Mouse (Mus musculus): ENCODE measurements around the gene Nat8f5. TPM values are rescaled to one million over a fixed set of nuclear protein-coding genes. Genes with fewer than 3 reads are reported as not detected.
"Not testable (repeated sequence)": the region's sequence is repeated elsewhere in the genome, so short reads cannot be mapped to it uniquely, and the experiment has no call there.

Nat8f5 gene
- not detected in 2 replicates for total RNA-seq (2014; rRNA removed; ENCODE audit: low replicate concordance)
- polyA plus RNA-seq (2015; fragmentation: Nextera tagmentation; extraction: Ambion mirVana), result not detected in 2 replicates

DNA sequence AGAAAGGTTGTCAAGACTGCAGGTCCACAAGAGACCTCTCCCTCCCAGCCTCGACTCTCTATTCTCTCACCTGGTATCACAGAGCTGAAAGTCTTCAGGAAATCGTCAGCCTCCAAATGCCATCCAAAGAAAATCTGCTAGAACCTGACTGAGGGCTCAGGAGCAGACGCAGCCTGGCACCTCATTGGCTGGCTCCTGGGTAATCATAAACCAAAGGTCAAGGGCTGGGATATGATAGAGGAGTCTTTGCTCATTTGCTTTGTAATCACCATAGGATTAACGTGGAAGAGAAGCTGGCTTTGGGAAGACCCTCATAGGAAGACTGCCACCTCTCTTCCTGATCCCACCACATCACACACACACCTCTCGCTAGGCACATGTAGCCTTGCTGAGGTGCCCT is at the start of gene Nat8f5, which contains the start of gene Nat8f6:
TSS of gene Nat8f5 (minus strand) at position 136 of the 400 bp plus-strand sequence.
TSS of gene Nat8f6 (minus strand) at position 118 of the 400 bp plus-strand sequence.
- H3K9me3 ChIP-seq (replicated peaks; ENCODE audit: control insufficient read depth, low read length), result 0 out of 2 replicates have a peak, but pooled peaks cover 4% of the 10 kb centered on the region
- H3K4me2 ChIP-seq (ENCODE audit: low read depth, low read length), result no peak within 1 kb of the TSS
- H3K27ac ChIP-seq (ENCODE audit: low read depth), result no peak within 1 kb of the TSS
- no peaks in the 10 kb centered on the region for H3K36me3 ChIP-seq (replicated peaks; ENCODE audit: control insufficient read depth, insufficient read depth, low read length)
- no peaks in the 10 kb centered on the region for H3K4me1 ChIP-seq (ENCODE audit: control insufficient read depth, insufficient read depth)
- no peak within 1 kb of the TSS for H3K9ac ChIP-seq (replicated peaks; ENCODE audit: low read depth, low read length)
- 77% methylated on average over 5 of the region's 5 CpGs for WGBS
- no peak for TF ChIP-seq CTCF (IDR thresholded peaks at IDR 0.05; ENCODE audit: low read depth)
- no peaks in the 10 kb centered on the region for H3K27me3 ChIP-seq (ENCODE audit: control insufficient read depth, insufficient read depth, low read length)
- ATAC-seq (ENCODE audit: insufficient read depth, low read depth), result no peak
- no peak for DNase-seq (ENCODE audit: low spot score)
- no peak within 1 kb of the TSS for H3K4me3 ChIP-seq (ENCODE audit: low read depth, low read length)

DNA sequence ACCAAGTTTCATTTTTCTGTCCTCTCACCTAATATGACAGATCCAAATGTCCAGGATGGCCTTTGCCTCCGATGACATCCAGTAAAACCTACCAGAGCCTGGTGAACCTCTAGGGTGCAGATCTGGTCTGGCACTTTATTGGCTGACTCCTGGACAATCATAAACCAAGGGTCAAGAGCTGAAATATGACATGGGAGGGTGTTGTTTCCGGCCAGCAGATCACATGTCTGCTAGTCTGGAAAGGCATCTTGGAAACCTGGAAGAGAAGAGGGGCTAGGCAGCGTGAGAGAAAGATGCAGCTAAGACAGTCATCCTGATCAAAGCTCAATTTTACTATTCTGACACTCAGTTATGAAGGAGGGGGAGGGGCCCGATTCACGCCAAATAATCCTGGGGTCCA is 48.2 kb upstream of the Nat8f5 start, which contains the start of gene Nat8f2:
TSS of gene Nat8f2 (minus strand) at position 153 of the 400 bp plus-strand sequence.
- DNase-seq (ENCODE audit: low spot score); H3K36me3 ChIP-seq (replicated peaks; ENCODE audit: control insufficient read depth, insufficient read depth, low read length); H3K4me3 ChIP-seq (ENCODE audit: low read depth, low read length); H3K9ac ChIP-seq (replicated peaks; ENCODE audit: low read depth, low read length); ATAC-seq (ENCODE audit: insufficient read depth, low read depth); H3K4me2 ChIP-seq (ENCODE audit: low read depth, low read length); H3K27ac ChIP-seq (ENCODE audit: low read depth); H3K27me3 ChIP-seq (ENCODE audit: control insufficient read depth, insufficient read depth, low read length); H3K4me1 ChIP-seq (ENCODE audit: control insufficient read depth, insufficient read depth); H3K9me3 ChIP-seq (replicated peaks; ENCODE audit: control insufficient read depth, low read length): not testable (repeated sequence)
- WGBS, result 71% methylated on average over 5 of the region's 5 CpGs

GRCm38 (mm10) chr6:85867726-85868690 is 47.2 kb upstream of the Nat8f5 start:
- Histone ChIP-seq H3K4me1 (ENCODE audit: control insufficient read depth, insufficient read depth) (no peaks in the 10 kb centered on the region), H3K36me3 (replicated peaks; ENCODE audit: control insufficient read depth, insufficient read depth, low read length) (no peaks in the 10 kb centered on the region), H3K27me3 (ENCODE audit: control insufficient read depth, insufficient read depth, low read length) (no peaks in the 10 kb centered on the region), H3K9ac (replicated peaks; ENCODE audit: low read depth, low read length) (no peak overlapping the region), H3K9me3 (replicated peaks; ENCODE audit: control insufficient read depth, low read length) (no peaks in the 10 kb centered on the region), H3K4me3 (ENCODE audit: low read depth, low read length) (no peak overlapping the region), H3K27ac (ENCODE audit: low read depth) (no peak overlapping the region), H3K4me2 (ENCODE audit: low read depth, low read length) (no peak overlapping the region)
- WGBS, result 55% methylated on average over 8 of the region's 8 CpGs
- ATAC-seq (ENCODE audit: insufficient read depth, low read depth) (no peak), DNase-seq (ENCODE audit: low spot score) (no peak)
- TF ChIP-seq EP300 (IDR thresholded peaks at IDR 0.05; ENCODE audit: low read depth) (no peak), CTCF (IDR thresholded peaks at IDR 0.05; ENCODE audit: low read depth) (no peak)

DNA sequence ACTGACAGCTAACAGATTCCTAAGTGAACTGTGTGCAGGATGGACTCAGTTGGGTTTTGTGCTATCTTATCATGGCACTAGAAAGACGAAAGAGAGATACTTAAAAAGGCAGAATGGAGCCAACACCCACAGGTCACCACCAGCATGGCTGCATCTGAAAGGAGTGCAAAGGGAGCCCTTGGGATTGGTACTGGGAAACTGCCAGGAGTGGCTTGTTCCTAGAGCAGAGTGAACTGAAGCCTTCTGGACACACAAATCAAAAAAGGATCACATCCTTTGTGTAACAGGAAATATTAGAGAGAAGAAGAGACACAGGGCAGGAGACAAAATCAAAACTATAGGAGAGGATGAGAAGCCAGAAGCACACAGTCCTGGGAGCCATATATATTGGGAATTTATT is 46.2 kb upstream of the Nat8f5 start:
- H3K27ac ChIP-seq (ENCODE audit: low read depth); H3K9me3 ChIP-seq (replicated peaks; ENCODE audit: control insufficient read depth, low read length); H3K27me3 ChIP-seq (ENCODE audit: control insufficient read depth, insufficient read depth, low read length); H3K4me3 ChIP-seq (ENCODE audit: low read depth, low read length); DNase-seq (ENCODE audit: low spot score); H3K4me1 ChIP-seq (ENCODE audit: control insufficient read depth, insufficient read depth); ATAC-seq (ENCODE audit: insufficient read depth, low read depth); H3K36me3 ChIP-seq (replicated peaks; ENCODE audit: control insufficient read depth, insufficient read depth, low read length); H3K9ac ChIP-seq (replicated peaks; ENCODE audit: low read depth, low read length); H3K4me2 ChIP-seq (ENCODE audit: low read depth, low read length): not testable (repeated sequence)
- 20% methylated on average over 1 of the region's 1 CpGs for WGBS

- 82% methylated on average over 3 of the region's 3 CpGs for WGBS
Measured at GRCm38 (mm10) chr6:85866166-85866565, 45.4 kb upstream of the Nat8f5 start.

GRCm38 (mm10) chr6:85864900-85865639 is 44.3 kb upstream of the Nat8f5 start:
- not testable (repeated sequence) for H3K27me3 ChIP-seq (ENCODE audit: control insufficient read depth, insufficient read depth, low read length); H3K9ac ChIP-seq (replicated peaks; ENCODE audit: low read depth, low read length); DNase-seq (ENCODE audit: low spot score); H3K4me2 ChIP-seq (ENCODE audit: low read depth, low read length); H3K4me1 ChIP-seq (ENCODE audit: control insufficient read depth, insufficient read depth); ATAC-seq (ENCODE audit: insufficient read depth, low read depth); H3K27ac ChIP-seq (ENCODE audit: low read depth); H3K4me3 ChIP-seq (ENCODE audit: low read depth, low read length); H3K36me3 ChIP-seq (replicated peaks; ENCODE audit: control insufficient read depth, insufficient read depth, low read length); H3K9me3 ChIP-seq (replicated peaks; ENCODE audit: control insufficient read depth, low read length)
- 75% methylated on average over 5 of the region's 7 CpGs for WGBS

More at GRCm38 (mm10) chr6:85866166-85866565, 45.4 kb upstream of the Nat8f5 start:
- H3K27me3 ChIP-seq (ENCODE audit: control insufficient read depth, insufficient read depth, low read length); H3K36me3 ChIP-seq (replicated peaks; ENCODE audit: control insufficient read depth, insufficient read depth, low read length); H3K4me3 ChIP-seq (ENCODE audit: low read depth, low read length); H3K9me3 ChIP-seq (replicated peaks; ENCODE audit: control insufficient read depth, low read length); ATAC-seq (ENCODE audit: insufficient read depth, low read depth); H3K4me2 ChIP-seq (ENCODE audit: low read depth, low read length); H3K9ac ChIP-seq (replicated peaks; ENCODE audit: low read depth, low read length); DNase-seq (ENCODE audit: low spot score); H3K4me1 ChIP-seq (ENCODE audit: control insufficient read depth, insufficient read depth); H3K27ac ChIP-seq (ENCODE audit: low read depth): not testable (repeated sequence)
